Mouse (Mus musculus) ES-E14 (cell line): ENCODE data around the gene Adgrb3. TPM values are rescaled to one million over a fixed set of nuclear protein-coding genes. Genes with fewer than 3 reads are reported as not detected.

Source experiments
- DNase-seq: peaks from one replicate; pipeline ENCODE4 v3.0.0-alpha.2; 2013; ENCODE audit warnings: low read depth, low spot score
- H3K27ac ChIP-seq: 2 replicates; pipeline ENCODE4 v1.5.1; 2012; ENCODE audit warnings: low read depth, mild to moderate bottlenecking, low read length, moderate library complexity, mixed read lengths; ENCODE audit not compliant: poor library complexity, insufficient read depth, severe bottlenecking
- H3K36me3 ChIP-seq: 2 replicates; pipeline ENCODE4 v1.6.1; 2012; ENCODE audit warnings: mild to moderate bottlenecking, low read length, moderate library complexity, mixed read lengths; ENCODE audit not compliant: control insufficient read depth, poor library complexity, insufficient read depth, severe bottlenecking
- H3K4me1 ChIP-seq, 2 experiments: fragments of 150-350 bp in 1 of 2; sonication (generic) in 1 of 2; 2 replicates each; pipeline ENCODE4 v1.6.1; 2012; ENCODE audit warnings: low read length in 2 of 2, mild to moderate bottlenecking in 1 of 2, mixed read lengths in 1 of 2; ENCODE audit not compliant: control insufficient read depth in 2 of 2, insufficient read depth in 2 of 2, poor library complexity in 1 of 2
- H3K4me3 ChIP-seq, 2 experiments: fragments of 150-350 bp in 1 of 2; sonication (generic) in 1 of 2; 2 replicates each; pipeline ENCODE4 v1.5.1; 2012; ENCODE audit warnings: low read length in 2 of 2, low read depth in 1 of 2, mild to moderate bottlenecking in 1 of 2, mixed read lengths in 1 of 2; ENCODE audit not compliant: insufficient read depth in 1 of 2, poor library complexity in 1 of 2, severe bottlenecking in 1 of 2
- H3K9ac ChIP-seq: 2 replicates; pipeline ENCODE4 v1.6.1; 2012; ENCODE audit warnings: low read depth, mild to moderate bottlenecking, low read length, mixed read lengths; ENCODE audit not compliant: poor library complexity, insufficient read depth, severe bottlenecking
- H3K9me3 ChIP-seq: fragments of 150-350 bp; sonication (generic); 2 replicates; pipeline ENCODE4 v1.6.1; 2012; ENCODE audit warnings: low read depth, mild to moderate bottlenecking, low read length; ENCODE audit not compliant: control insufficient read depth, insufficient read depth
- CHD2 ChIP-seq: IDR thresholded peaks from 2 replicates; pipeline ENCODE4 v1.6.1; 2014; ENCODE audit warnings: mild to moderate bottlenecking, low read depth, low read length, inconsistent platforms
- HCFC1 ChIP-seq: IDR thresholded peaks from 2 replicates; pipeline ENCODE4 v1.6.1; 2012; ENCODE audit warnings: low read length, inconsistent platforms, borderline replicate concordance; ENCODE audit not compliant: insufficient read depth
- MAFK ChIP-seq: IDR thresholded peaks from 2 replicates; pipeline ENCODE4 v1.6.1; 2014; ENCODE audit warnings: mild to moderate bottlenecking, low read depth, low read length, inconsistent platforms; ENCODE audit not compliant: insufficient read depth
- ZC3H11A ChIP-seq: IDR thresholded peaks from 2 replicates; pipeline ENCODE4 v1.6.1; 2012; ENCODE audit warnings: low read depth, mild to moderate bottlenecking, inconsistent platforms, low read length, borderline replicate concordance
- ZNF384 ChIP-seq: IDR thresholded peaks from 2 replicates; pipeline ENCODE4 v1.6.1; 2012; ENCODE audit warnings: low read depth, low read length, inconsistent platforms
- in situ Hi-C, 2 experiments: fragments of 600-800 bp; cut with MboI; formaldehyde crosslinking; loops; one replicate each; pipeline ENCODE4 v1.15.1; 2025; ENCODE audit warnings: low sequenced_read_pairs in 2 of 2, inconsistent platforms in 1 of 2; ENCODE audit not compliant: unreplicated experiment in 2 of 2
- total RNA-seq: library from RNA; depleted of rRNA; stranded (reverse); fragments of 300-350 nt; gene quantifications from 2 replicates; pipeline ENCODE4 v1.2.3, GENCODE M21; 2012

Gene Adgrb3
- total RNA-seq, 1 experiment: 0.27 TPM

DNA sequence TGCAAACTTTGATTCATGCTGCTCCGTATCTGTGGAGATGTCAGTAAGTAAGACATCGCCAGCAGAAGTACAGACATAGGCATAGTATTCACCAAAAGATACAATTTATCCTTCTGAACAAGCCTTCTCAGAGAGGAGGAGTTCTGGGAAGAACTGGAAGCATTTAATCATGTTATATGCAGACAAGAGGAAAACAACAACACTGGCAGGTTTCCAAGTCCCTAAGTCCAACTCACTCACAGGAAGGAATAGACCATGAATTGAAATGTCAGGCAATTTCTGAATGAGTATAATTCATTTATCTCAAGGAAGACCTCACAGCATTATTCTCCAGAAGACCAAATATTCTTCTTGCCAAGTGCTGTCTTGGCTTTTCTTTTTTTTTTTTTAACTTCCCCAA is 408.8 kb downstream of the Adgrb3 start:
- no peak for DNase-seq
- Histone ChIP-seq H3K36me3 (no peaks in the 10 kb centered on the region), H3K9ac (no peak overlapping the region), H3K4me1 (no peaks in the 10 kb centered on the region), H3K27ac (no peak overlapping the region), H3K9me3 (no peaks in the 10 kb centered on the region), H3K4me3 (no peak overlapping the region)
- TF ChIP-seq ZNF384 (no peak), CHD2 (no peak), ZC3H11A (no peak), MAFK (no peak), HCFC1 (no peak)
- in situ Hi-C loops: no loop called here

DNA sequence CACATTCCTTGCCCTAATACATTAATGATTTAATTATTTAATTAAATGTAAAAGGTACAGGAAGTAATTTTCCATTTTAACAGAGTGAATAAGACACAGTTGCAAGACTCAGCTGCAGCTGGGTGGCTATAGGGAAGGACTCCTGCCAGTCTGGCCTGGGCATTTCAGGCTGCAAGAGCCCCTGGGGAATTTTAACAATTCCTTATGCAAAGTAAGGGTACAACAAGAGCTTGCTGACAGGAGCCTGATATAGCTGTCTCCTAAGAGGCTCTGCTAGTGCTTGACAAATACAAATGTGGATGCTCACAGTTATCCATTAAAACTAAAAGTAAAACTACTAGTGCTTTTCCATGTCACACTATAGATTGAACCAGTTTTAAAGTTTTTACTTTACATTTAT is 410.1 kb downstream of the Adgrb3 start:
- no peak overlapping the region for H3K9ac ChIP-seq
- in situ Hi-C loops: no loop called here
- H3K27ac ChIP-seq: no peak overlapping the region
- no peak for TF ChIP-seq HCFC1
- no peak for TF ChIP-seq CHD2
- no peak for TF ChIP-seq MAFK
- no peak for TF ChIP-seq ZNF384
- TF ChIP-seq ZC3H11A: no peak
- no peaks in the 10 kb centered on the region for H3K36me3 ChIP-seq
- H3K9me3 ChIP-seq: no peaks in the 10 kb centered on the region
- DNase-seq: no peak
- H3K4me1 ChIP-seq: no peaks in the 10 kb centered on the region
- no peak overlapping the region for H3K4me3 ChIP-seq

DNA sequence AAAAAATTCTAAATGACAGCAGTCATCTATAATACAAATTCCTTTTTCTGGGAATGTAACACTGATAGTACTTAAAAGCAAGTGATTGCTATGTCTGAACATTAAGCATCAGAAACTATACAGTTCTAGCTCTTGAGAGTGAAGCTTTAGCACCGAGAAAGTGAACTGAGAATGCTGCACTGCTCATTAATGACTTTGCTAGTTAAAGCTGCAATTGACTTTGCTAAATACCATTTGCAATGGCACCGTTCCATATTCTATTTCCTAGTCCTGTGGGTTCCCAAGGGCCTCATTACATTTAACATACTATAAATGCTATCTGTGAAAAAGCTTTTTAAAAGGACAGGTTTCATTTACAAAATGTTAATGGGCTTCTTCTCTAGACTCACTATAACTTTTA is 414.4 kb downstream of the Adgrb3 start:
- H3K27ac ChIP-seq: no peak overlapping the region
- in situ Hi-C loops: no loop called here
- no peaks in the 10 kb centered on the region for H3K9me3 ChIP-seq
- H3K9ac ChIP-seq: no peak overlapping the region
- no peak for DNase-seq
- TF ChIP-seq ZC3H11A (no peak), HCFC1 (no peak), MAFK (no peak), CHD2 (no peak), ZNF384 (no peak)
- H3K4me3 ChIP-seq: no peak overlapping the region
- no peaks in the 10 kb centered on the region for H3K36me3 ChIP-seq
- no peaks in the 10 kb centered on the region for H3K4me1 ChIP-seq

DNA sequence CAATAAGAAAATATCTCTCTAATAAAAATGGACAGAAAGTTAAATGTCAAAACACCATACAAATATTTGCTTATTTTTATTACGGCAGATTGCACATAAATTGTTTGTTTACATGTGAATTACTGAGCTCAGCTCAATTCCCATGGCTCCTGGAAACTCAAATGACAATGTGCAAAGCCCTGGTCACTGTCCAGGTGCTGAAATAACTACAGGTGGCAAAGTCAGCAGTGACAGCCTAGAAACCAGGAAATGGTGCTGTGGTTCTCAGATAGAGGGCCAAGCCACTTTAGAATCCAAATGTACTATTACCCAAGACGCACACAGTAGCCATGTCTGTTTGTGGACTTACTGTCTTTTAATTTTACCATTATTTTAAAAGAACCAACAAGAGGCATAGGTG is 465.3 kb downstream of the Adgrb3 start:
- H3K9me3 ChIP-seq: no peaks in the 10 kb centered on the region
- H3K4me3 ChIP-seq: no peak overlapping the region
- no peaks in the 10 kb centered on the region for H3K36me3 ChIP-seq
- in situ Hi-C loops: no loop called here
- no peaks in the 10 kb centered on the region for H3K4me1 ChIP-seq
- H3K9ac ChIP-seq: no peak overlapping the region
- no peak overlapping the region for H3K27ac ChIP-seq
- TF ChIP-seq ZC3H11A (no peak), CHD2 (no peak), MAFK (no peak), ZNF384 (no peak), HCFC1 (no peak)
- DNase-seq: peak; percentile 1

DNA sequence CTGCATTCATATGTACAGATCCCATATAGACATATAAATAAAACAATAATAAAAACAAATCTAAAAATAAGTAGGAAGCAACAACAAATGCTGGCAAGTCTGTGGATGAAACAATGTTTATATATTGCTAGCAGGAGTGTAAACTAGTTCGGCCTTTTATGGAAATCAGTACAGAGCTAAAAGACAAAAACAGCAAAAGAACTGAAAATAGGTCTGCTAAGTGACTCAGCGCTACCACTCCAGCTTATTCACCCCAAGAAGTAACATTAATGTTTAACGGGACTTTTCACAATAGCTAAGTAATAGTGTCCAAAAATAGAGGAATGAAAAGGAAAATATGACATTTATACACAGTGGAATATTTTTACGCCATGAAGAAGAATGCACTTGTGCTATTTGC is 471.0 kb downstream of the Adgrb3 start:
- Histone ChIP-seq H3K9me3 (no peaks in the 10 kb centered on the region), H3K4me1 (no peaks in the 10 kb centered on the region), H3K27ac (no peak overlapping the region), H3K36me3 (no peaks in the 10 kb centered on the region), H3K9ac (no peak overlapping the region), H3K4me3 (no peak overlapping the region)
- TF ChIP-seq ZNF384: no peak
- no peak for TF ChIP-seq ZC3H11A
- no peak for DNase-seq
- in situ Hi-C loops: no loop called here
